Mouse (Mus musculus) CD4-positive helper T cell, adult 2 months (primary cell): Measurements from ENCODE around the gene Olfr1047.
"Not testable (repeated sequence)": the region's sequence is repeated elsewhere in the genome, so short reads cannot be mapped to it uniquely, and the experiment has no call there.

Experiments used
- DNase-seq: peaks from one replicate; pipeline ENCODE4 v3.0.0-alpha.2; 2012; ENCODE audit warnings: low read depth, missing footprints, low spot score

Olfr1047 gene

GRCm38 (mm10) chr2:86231301-86231700 lies at the start of gene Olfr1047:
Gene Olfr1047, minus strand, starts transcription at chr2:86231401.
- no peak for DNase-seq

DNA sequence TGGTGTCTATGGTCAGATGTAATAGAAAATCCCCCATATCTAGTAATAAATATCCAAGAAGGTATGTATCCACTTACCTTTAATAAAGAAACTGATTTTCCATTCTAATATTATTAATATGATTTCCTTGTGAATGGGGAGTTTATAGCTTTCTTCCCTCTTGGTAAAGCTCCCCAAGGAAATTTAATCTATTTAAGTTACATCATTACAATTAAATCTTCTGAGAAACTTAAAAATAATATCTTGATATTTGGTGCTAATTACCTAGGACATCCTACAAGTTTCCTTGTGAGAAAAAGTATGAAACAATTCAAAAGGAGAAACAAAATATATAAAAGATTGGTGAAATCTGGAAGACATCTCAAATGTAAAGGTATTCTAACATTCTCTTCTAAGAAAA lies 47.8 kb upstream of the Olfr1047 start, which contains the start of gene Olfr1051:
Gene Olfr1051 (minus strand): TSS at position 101 of the 400 bp plus-strand sequence.
- not testable (repeated sequence) for DNase-seq

GRCm38 (mm10) chr2:86258228-86258627 lies 27.0 kb upstream of the Olfr1047 start, which contains the start of gene Olfr1049:
Gene Olfr1049, minus strand, starts transcription at chr2:86258328.
- not testable (repeated sequence) for DNase-seq

DNA sequence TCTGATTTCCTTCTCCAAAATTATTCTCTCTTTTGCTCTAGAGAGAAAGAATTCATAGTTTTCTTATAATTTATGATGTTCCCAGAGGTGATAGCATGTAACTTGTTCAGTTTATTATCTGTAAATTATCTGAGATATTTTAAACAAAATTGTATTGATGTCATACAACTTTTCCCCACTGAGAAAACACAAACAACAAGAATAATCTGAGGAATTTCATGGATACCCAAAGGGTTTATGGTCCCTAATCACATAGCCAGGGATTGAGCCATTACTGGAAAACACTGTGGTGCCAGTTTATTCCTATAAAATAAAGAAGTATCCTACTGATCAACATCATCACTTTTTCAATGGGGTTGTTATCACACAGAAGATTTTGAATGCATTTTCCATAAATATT lies 9.0 kb upstream of the Olfr1047 start, which contains the start of gene Olfr1048:
Gene Olfr1048 (minus strand): TSS at position 101 of the 400 bp plus-strand sequence.
- no peak for DNase-seq

DNA sequence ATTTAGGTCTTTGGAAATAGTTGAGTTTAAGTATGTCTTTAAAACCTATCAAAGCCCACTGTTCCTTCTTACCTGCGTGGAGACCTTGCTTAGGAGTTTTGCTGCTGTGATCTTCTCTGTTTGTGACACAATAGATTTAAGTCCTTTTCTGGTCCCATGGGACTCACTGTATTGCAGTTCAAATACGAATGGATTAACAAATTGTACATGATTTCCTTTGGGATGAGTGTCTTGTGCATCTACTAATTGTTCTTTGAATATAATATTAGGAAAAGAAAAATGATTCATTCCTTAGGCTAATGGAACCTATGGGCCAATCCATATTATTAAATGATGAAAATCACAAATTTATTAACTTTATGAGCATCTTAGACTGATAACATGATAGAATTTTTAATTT lies 12.0 kb downstream of the Olfr1047 start, which contains the start of gene Olfr1046:
Gene Olfr1046 (minus strand): TSS at position 101 of the 400 bp plus-strand sequence.
- no peak for DNase-seq

DNA sequence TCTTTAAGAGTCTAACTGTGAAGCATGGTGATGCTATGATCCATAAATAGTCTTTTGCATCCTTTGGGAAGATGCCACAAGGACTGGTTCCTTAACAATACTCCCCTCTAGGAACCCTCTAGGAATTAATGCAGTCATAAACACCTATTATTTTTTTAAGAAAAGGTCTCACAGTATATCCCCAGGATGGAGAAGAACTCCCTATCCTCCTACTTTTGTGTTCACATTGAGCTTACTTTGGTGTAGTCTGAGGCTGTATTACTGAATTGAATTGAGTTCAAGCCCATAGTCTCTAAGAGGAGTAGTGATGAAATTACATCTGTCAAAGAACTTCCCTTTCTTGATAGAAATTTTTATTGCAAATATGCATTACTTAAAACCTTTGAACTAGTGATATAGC lies 28.3 kb downstream of the Olfr1047 start, which contains the start of gene Olfr1045:
Gene Olfr1045 (minus strand): TSS at position 101 of the 400 bp plus-strand sequence.
- DNase-seq, result no peak

DNA sequence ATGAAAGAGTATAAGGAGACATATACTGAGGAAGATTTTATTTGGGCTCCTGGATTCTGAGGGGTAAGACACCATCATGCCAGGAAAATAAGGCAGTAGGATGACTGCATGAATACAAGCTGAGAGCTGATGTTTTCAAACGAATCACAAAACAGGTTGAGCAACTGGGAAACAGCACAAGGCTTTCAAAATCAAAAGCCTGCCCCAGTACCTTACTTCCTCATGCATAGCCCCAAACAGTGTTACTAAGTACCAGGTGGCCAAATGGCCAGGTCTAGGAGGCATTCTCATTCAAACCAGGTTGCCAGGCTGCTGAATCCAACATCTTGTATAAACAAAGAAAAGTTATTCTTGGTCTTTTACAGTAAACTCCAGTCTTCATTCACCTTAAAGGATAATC lies 35.3 kb downstream of the Olfr1047 start:
- DNase-seq, result no peak

- DNase-seq, result no peak
Observed at GRCm38 (mm10) chr2:86185583-86185982, 45.6 kb downstream of the Olfr1047 start, which contains the start of gene Olfr52. Gene Olfr52, minus strand, starts transcription at chr2:86185683.

DNA sequence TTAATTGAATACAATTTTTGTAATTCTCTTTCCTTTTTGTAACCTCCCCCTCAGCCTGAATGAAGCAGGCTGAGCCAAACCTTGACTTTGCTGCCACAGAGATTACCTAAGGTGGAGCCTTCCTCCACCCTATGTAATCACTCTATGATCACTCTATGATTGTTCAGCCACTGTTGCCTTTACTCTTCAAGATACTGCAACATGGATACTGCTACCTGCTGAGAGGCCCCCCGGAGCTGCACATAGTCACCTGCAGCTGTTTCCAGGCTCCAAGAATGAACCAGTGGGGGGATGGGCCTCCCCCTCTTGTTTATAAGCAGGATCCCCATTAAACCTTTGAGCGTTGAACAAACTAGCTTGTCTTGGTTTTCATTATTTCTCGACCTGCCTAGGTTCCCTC lies 51.3 kb downstream of the Olfr1047 start:
- DNase-seq, result no peak

GRCm38 (mm10) chr2:86177720-86178119 lies 53.5 kb downstream of the Olfr1047 start, which contains the start of gene Olfr1044:
Gene Olfr1044, minus strand, starts transcription at chr2:86177820.
- DNase-seq, result no peak
